Mouse (Mus musculus) myocyte (in vitro differentiated cells): ENCODE data around the gene Smu1. TPM values are rescaled to one million over a fixed set of nuclear protein-coding genes. Genes with fewer than 3 reads are reported as not detected.
A peak's percentile ranks its signal among the peaks of the same experiment; 100 is the strongest.

Source experiments
- H3K27me3 ChIP-seq: one replicate; pipeline ENCODE4 v1.6.1; 2011; ENCODE audit not compliant: control insufficient read depth, insufficient read depth, insufficient read length
- H3K36me3 ChIP-seq: one replicate; pipeline ENCODE4 v1.6.1; 2011; ENCODE audit not compliant: control insufficient read depth, insufficient read depth
- H3K4me2 ChIP-seq: one replicate; pipeline ENCODE4 v1.6.1; 2011; ENCODE audit warnings: low read depth, control low read depth
- H3K4me3 ChIP-seq: one replicate; pipeline ENCODE4 v1.5.1; 2011; ENCODE audit warnings: mild to moderate bottlenecking, control low read depth, moderate library complexity
- H3K79me2 ChIP-seq: one replicate; pipeline ENCODE4 v1.6.1; 2011; ENCODE audit not compliant: control insufficient read depth, insufficient read depth
- H3ac ChIP-seq: one replicate; pipeline ENCODE4 v1.6.1; 2011; ENCODE audit not compliant: control insufficient read depth, insufficient read length
- CEBPB ChIP-seq: IDR thresholded peaks from 2 replicates; pipeline ENCODE4 v1.6.1; 2011; ENCODE audit warnings: mild to moderate bottlenecking, moderate library complexity; ENCODE audit not compliant: poor library complexity, insufficient read depth, severe bottlenecking
- E2F4 ChIP-seq: IDR thresholded peaks from one replicate; pipeline ENCODE4 v1.6.1; 2011; ENCODE audit warnings: mild to moderate bottlenecking, control low read depth, moderate library complexity; ENCODE audit not compliant: insufficient read depth
- MAX ChIP-seq: IDR thresholded peaks from one replicate; pipeline ENCODE4 v1.6.1; 2011; ENCODE audit warnings: low read depth, mild to moderate bottlenecking, control low read depth
- MYOD1 ChIP-seq, 3 experiments: IDR thresholded peaks; one replicate each; pipeline ENCODE4 v1.6.1; 2011; ENCODE audit warnings: control low read depth in 2 of 3, low read depth in 2 of 3, mild to moderate bottlenecking in 2 of 3, moderate library complexity in 1 of 3; ENCODE audit not compliant: insufficient read length in 2 of 3, control insufficient read depth in 1 of 3
- MYOG ChIP-seq, 3 experiments: IDR thresholded peaks; one replicate each; pipeline ENCODE4 v1.6.1; 2011; ENCODE audit warnings: control low read depth in 2 of 3, low read depth in 2 of 3, mild to moderate bottlenecking in 2 of 3; ENCODE audit not compliant: insufficient read length in 2 of 3, control insufficient read depth in 1 of 3, insufficient read depth in 1 of 3
- POLR2A ChIP-seq: IDR thresholded peaks from one replicate; pipeline ENCODE4 v1.6.1; 2011; ENCODE audit warnings: low read depth, mild to moderate bottlenecking, control low read depth, moderate library complexity; ENCODE audit not compliant: insufficient read length
- POLR2AphosphoS2 ChIP-seq: IDR thresholded peaks from one replicate; pipeline ENCODE4 v1.6.1; 2011; ENCODE audit warnings: low read depth, control low read depth; ENCODE audit not compliant: insufficient read length
- REST ChIP-seq: IDR thresholded peaks from one replicate; pipeline ENCODE4 v1.6.1; 2011; ENCODE audit warnings: mild to moderate bottlenecking, control low read depth, moderate library complexity; ENCODE audit not compliant: insufficient read depth, insufficient read length
- SRF ChIP-seq: IDR thresholded peaks from one replicate; pipeline ENCODE4 v1.6.1; 2011; ENCODE audit warnings: low read depth; ENCODE audit not compliant: control insufficient read depth, insufficient read length
- TCF12 ChIP-seq: IDR thresholded peaks from one replicate; pipeline ENCODE4 v1.6.1; 2011; ENCODE audit warnings: mild to moderate bottlenecking, control low read depth; ENCODE audit not compliant: poor library complexity, insufficient read depth, severe bottlenecking
- TCF3 ChIP-seq: IDR thresholded peaks from one replicate; pipeline ENCODE4 v1.6.1; 2011; ENCODE audit warnings: low read depth, control low read depth; ENCODE audit not compliant: insufficient read length
- USF1 ChIP-seq: IDR thresholded peaks from one replicate; pipeline ENCODE4 v1.6.1; 2011; ENCODE audit warnings: low read depth, mild to moderate bottlenecking, control low read depth, moderate library complexity
- polyA plus RNA-seq: library from polyadenylated mRNA; unstranded; fragments of >200 nt; fragmentation: generic; extraction: Trizol; gene quantifications from one replicate; pipeline ENCODE4 v1.2.1, GENCODE M21; 2012; ENCODE audit warnings: missing spikeins

Gene Smu1
- polyA plus RNA-seq, 1 experiment: 67.5 TPM

DNA sequence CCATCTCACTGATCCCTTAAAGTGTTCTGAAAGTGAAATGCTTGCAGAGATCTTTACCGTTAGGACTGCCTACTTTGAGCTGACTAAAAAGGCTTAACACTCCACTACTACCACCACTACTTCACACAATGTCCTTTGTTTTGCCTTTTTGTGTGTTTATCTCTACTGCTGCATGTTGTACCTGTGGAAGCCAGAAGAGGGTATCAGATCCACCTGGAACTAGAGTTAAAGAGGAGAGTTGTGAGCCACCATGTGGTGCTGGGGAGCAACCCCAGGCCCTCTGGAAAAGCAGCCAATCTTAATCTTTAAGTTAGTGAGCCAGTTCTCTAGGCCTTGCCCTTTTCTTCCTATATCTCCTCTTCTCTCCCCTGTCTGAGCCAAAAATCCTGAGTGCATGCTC lies 30.5 kb downstream of the Smu1 start:
- H3K36me3 ChIP-seq: peaks cover 64% of the 10 kb centered on the region
- peaks cover 61% of the 10 kb centered on the region for H3K79me2 ChIP-seq
- H3K4me2 ChIP-seq: no peak overlapping the region
- H3K4me3 ChIP-seq: no peak overlapping the region
- no peaks in the 10 kb centered on the region for H3K27me3 ChIP-seq
- no peak overlapping the region for H3ac ChIP-seq
- TF ChIP-seq REST (no peak), MAX (no peak), SRF (no peak), POLR2A (no peak), USF1 (no peak), TCF12 (no peak), POLR2AphosphoS2 (no peak), MYOD1 (IDR thresholded peaks at IDR 0.05; ENCODE audit: control insufficient read depth in 1 of 3, insufficient read length in 2 of 3, low read depth in 2 of 3) (no peak), E2F4 (no peak), MYOG (IDR thresholded peaks at IDR 0.05; ENCODE audit: control insufficient read depth in 1 of 3, insufficient read depth in 1 of 3, insufficient read length in 2 of 3, low read depth in 2 of 3) (no peak), TCF3 (no peak)

- H3K79me2 ChIP-seq: peaks cover 61% of the 10 kb centered on the region
- no peak overlapping the region for H3ac ChIP-seq
- no peak for TF ChIP-seq TCF12
- no peak for TF ChIP-seq MYOD1 (IDR thresholded peaks at IDR 0.05; ENCODE audit: control insufficient read depth in 1 of 3, insufficient read length in 2 of 3, low read depth in 2 of 3)
- TF ChIP-seq TCF3: no peak
- no peak for TF ChIP-seq MYOG (IDR thresholded peaks at IDR 0.05; ENCODE audit: control insufficient read depth in 1 of 3, insufficient read depth in 1 of 3, insufficient read length in 2 of 3, low read depth in 2 of 3)
- no peak for TF ChIP-seq POLR2A
- no peak for TF ChIP-seq SRF
- TF ChIP-seq REST: no peak
- peaks cover 47% of the 10 kb centered on the region for H3K36me3 ChIP-seq
- H3K27me3 ChIP-seq: no peaks in the 10 kb centered on the region
- H3K4me3 ChIP-seq: no peak overlapping the region
- peak overlapping the region; percentile 90 for H3K4me2 ChIP-seq
Measured at GRCm38 (mm10) chr4:40725554-40725953, 32.2 kb downstream of the Smu1 start.

- no peak overlapping the region for H3ac ChIP-seq
- peaks cover 61% of the 10 kb centered on the region for H3K79me2 ChIP-seq
- H3K4me3 ChIP-seq: no peak overlapping the region
- H3K36me3 ChIP-seq: peaks cover 44% of the 10 kb centered on the region
- TF ChIP-seq REST (no peak), MYOD1 (IDR thresholded peaks at IDR 0.05; ENCODE audit: control insufficient read depth in 1 of 3, insufficient read length in 2 of 3, low read depth in 2 of 3) (no peak), POLR2A (no peak), MAX (no peak), POLR2AphosphoS2 (no peak), CEBPB (no peak)
- no peaks in the 10 kb centered on the region for H3K27me3 ChIP-seq
- peak overlapping the region; percentile 90 for H3K4me2 ChIP-seq
Measured at GRCm38 (mm10) chr4:40725141-40725540, 32.6 kb downstream of the Smu1 start.

DNA sequence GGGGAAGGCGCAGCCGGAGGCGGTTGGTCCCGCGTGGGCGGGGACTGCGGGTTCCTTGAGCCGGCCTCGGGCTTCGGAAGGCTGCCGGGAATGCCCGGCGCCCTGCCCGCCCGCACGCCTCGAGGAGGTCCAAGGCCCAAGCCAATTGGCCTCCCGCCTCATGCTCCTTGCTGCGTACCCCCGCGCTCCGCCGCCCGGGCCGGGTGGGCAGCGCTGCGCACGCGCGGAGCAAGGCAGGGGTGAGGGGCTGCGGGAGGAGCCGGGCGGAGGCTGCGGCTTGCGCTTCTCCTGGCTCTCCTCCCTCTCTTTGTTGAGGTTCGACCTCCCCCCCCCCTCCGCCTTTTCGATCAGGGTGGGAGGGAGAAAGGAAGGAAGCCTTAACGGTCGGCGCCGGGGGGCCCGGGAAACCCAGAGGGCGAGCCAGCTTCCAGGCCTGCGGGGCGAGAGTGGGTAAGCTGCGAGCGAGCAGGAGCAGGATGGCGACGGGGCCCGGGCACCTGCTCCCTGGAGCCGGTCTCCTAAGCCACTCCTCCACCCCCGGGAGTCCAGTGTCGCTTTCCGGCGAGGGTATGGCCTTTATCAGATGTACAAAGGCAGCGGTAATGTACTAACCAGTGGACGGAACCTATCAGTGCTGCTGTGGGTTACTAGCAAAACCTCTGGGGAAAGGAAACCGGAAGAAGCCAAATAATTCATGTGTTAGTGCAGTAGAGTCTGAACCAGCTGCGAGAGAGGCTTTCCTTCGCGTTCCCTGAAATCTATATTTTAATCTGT lies 34.8 kb downstream of the Smu1 start:
- peak overlapping the region; percentile 66 for H3ac ChIP-seq
- peak overlapping the region; percentile 90 for H3K4me2 ChIP-seq
- peak overlapping the region; percentile 79 for H3K4me3 ChIP-seq
- peak; percentile 40 for TF ChIP-seq POLR2A
- TF ChIP-seq MAX: no peak
- TF ChIP-seq POLR2AphosphoS2: peak; percentile 36
- peak in 1 of 3 experiments; percentile 23 for TF ChIP-seq MYOG (IDR thresholded peaks at IDR 0.05; ENCODE audit: control insufficient read depth in 1 of 3, insufficient read depth in 1 of 3, insufficient read length in 2 of 3, low read depth in 2 of 3)
- peak in 1 of 3 experiments; percentile 58 for TF ChIP-seq MYOD1 (IDR thresholded peaks at IDR 0.05; ENCODE audit: control insufficient read depth in 1 of 3, insufficient read length in 2 of 3, low read depth in 2 of 3)
- H3K36me3 ChIP-seq: peaks cover 22% of the 10 kb centered on the region
- peaks cover 51% of the 10 kb centered on the region for H3K79me2 ChIP-seq
- H3K27me3 ChIP-seq: no peaks in the 10 kb centered on the region

- peak within 1 kb of the TSS; percentile 66 for H3ac ChIP-seq
- peaks cover 45% of the 10 kb centered on the region for H3K79me2 ChIP-seq
- no peaks in the 10 kb centered on the region for H3K27me3 ChIP-seq
- peaks cover 15% of the 10 kb centered on the region for H3K36me3 ChIP-seq
- peak within 1 kb of the TSS; percentile 79 for H3K4me3 ChIP-seq
- TF ChIP-seq POLR2A (peak; percentile 79), MAX (no peak), TCF3 (no peak), POLR2AphosphoS2 (peak; percentile 90), MYOD1 (IDR thresholded peaks at IDR 0.05; ENCODE audit: control insufficient read depth in 1 of 3, insufficient read length in 2 of 3, low read depth in 2 of 3) (peak in 1 of 3 experiments; percentile 22)
- H3K4me2 ChIP-seq: peak within 1 kb of the TSS; percentile 97
Measured at GRCm38 (mm10) chr4:40722011-40722666, 35.6 kb downstream of the Smu1 start, which contains the start of gene Dnaja1. Dnaja1 (plus strand) TSS chr4:40722150.
